Mouse (Mus musculus): ENCODE results near the gene Nek11. TPM values are rescaled to one million over a fixed set of nuclear protein-coding genes. Genes with fewer than 3 reads are reported as not detected.

Gene Nek11
- polyA plus RNA-seq, 2 experiments = 0.13 to 0.14 TPM

DNA sequence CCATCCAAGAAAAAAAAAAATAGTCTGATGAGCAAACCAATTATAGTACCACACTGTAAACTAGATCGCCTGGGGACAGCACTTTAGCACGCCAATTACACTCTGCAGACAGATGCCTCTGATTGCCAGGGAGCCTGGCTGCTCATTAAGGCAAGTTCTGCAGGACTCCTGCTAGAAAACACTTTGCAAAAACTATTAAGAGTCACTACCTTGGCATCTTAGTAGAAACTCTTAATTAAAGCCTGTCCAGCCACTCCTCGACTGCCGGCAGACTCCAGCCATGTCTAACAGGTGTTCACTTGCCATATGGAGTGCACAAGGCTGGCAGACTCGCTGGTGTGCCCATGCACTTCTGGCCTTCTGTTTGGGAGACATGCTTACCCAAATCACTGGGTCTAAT, 46.3 kb downstream of the Nek11 start:
- DNase-seq (ENCODE audit: low spot score) (no peak), ATAC-seq (ENCODE audit: low FRiP score, low read depth) (no peak)
- no peak overlapping the region for H3K9ac ChIP-seq (ENCODE audit: low read depth, low read length, severe bottlenecking)
- TF ChIP-seq POLR2A (IDR thresholded peaks at IDR 0.05; ENCODE audit: borderline replicate concordance, extremely low read depth, insufficient read depth, insufficient read length) = no peak
- no peak overlapping the region for H3K4me2 ChIP-seq (replicated peaks; ENCODE audit: low read depth, low read length, severe bottlenecking)
- no peak overlapping the region for H3K4me3 ChIP-seq (replicated peaks; ENCODE audit: low read length)
- no peaks in the 10 kb centered on the region for H3K27me3 ChIP-seq (ENCODE audit: control insufficient read depth, insufficient read depth, low read length)
- H3K4me1 ChIP-seq (ENCODE audit: control insufficient read depth, insufficient read depth, low read length) = no peaks in the 10 kb centered on the region
- no peaks in the 10 kb centered on the region for H3K36me3 ChIP-seq (ENCODE audit: control insufficient read depth, insufficient read depth, low read length)
- no peak overlapping the region for H3K27ac ChIP-seq (replicated peaks; ENCODE audit: low read depth, low read length)
- H3K9me3 ChIP-seq (ENCODE audit: control insufficient read depth, low read length) = no peaks in the 10 kb centered on the region
- 29% methylated on average over 5 of the region's 5 CpGs for WGBS

DNA sequence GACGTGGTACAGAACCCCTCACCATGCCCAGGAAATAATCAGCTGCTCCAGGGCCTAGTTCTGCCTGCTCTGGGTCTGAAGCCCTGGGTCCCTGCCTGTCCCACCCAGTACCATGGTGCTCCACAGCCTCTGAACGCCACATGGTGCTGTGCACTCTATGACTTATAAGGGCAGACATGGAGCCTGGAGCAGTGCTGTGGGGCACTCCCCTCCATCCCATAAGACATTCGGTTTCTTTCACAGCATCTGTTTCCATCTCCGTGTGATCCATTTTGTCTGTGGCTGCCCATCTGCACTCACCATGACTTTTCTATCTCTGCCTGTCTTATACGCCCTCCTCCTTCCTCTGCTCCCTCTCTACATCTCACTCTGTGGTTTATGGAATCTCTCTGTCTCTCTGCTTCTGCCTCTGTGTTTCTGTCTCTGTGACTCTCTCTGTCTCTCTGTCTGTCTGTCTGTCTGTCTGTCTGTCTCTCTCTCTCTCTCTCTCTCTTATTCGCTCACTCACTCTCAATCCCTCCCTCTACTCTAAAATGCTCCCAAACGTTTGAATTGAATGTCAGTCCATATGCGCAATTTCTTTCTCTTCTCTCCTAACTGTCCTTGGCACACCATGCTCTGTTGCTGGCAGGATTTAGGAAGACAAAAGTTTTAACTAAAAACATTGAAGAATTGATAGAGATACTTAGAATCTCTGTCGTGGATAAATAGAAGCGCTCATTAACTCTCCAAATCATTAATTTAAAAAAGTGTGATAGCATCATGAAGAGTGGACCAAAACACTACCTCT, 46.9 kb downstream of the Nek11 start:
- Histone ChIP-seq H3K9me3 (ENCODE audit: control insufficient read depth, low read length) (no peaks in the 10 kb centered on the region), H3K4me3 (replicated peaks; ENCODE audit: low read length) (no peak overlapping the region), H3K9ac (ENCODE audit: low read depth, low read length, severe bottlenecking) (no peak overlapping the region), H3K4me2 (replicated peaks; ENCODE audit: low read depth, low read length, severe bottlenecking) (no peak overlapping the region), H3K27ac (replicated peaks; ENCODE audit: low read depth, low read length) (no peak overlapping the region), H3K36me3 (ENCODE audit: control insufficient read depth, insufficient read depth, low read length) (no peaks in the 10 kb centered on the region), H3K27me3 (ENCODE audit: control insufficient read depth, insufficient read depth, low read length) (no peaks in the 10 kb centered on the region), H3K4me1 (ENCODE audit: control insufficient read depth, insufficient read depth, low read length) (no peaks in the 10 kb centered on the region)
- ATAC-seq (ENCODE audit: low FRiP score, low read depth) = no peak
- TF ChIP-seq POLR2A (IDR thresholded peaks at IDR 0.05; ENCODE audit: borderline replicate concordance, extremely low read depth, insufficient read depth, insufficient read length) = no peak
- no peak for DNase-seq (ENCODE audit: low spot score)
- WGBS = 61% methylated on average over 10 of the region's 10 CpGs

DNA sequence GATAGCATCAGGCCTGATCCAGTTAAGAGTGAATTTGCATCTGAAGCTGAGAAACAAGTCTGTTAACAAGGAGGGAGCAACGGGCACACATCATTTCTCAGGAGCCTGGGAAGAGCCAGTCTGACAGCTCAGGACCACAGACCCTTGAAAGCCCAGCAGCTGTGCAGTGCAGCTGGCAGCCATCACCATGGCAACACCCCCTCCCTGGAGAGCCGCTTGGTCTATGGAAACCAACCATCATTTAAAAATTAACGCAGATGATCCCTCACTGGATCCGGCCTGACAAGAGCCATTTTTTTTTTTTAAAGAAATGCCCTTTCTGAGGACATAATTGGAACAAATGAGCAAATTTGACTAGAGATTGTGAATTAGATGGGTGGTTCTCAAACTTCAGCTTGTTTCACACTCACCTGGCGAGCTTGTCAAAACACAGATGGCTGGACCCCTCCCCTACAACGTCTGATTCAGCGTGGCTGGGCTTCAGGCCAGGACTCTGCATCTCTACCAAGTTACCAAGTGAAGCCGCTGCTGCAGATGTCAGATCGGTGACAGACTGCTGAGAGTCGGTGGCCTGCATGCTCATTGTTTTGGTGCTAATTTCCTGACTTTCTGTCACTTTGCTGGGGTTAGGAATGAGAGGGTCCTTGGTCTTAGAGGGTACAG, 52.2 kb downstream of the Nek11 start:
- H3K27me3 ChIP-seq (ENCODE audit: control insufficient read depth, insufficient read depth, low read length) = no peaks in the 10 kb centered on the region
- WGBS = 49% methylated on average over 10 of the region's 10 CpGs
- no peak overlapping the region for H3K27ac ChIP-seq (replicated peaks; ENCODE audit: low read depth, low read length)
- H3K9me3 ChIP-seq (ENCODE audit: control insufficient read depth, low read length) = no peaks in the 10 kb centered on the region
- no peak for TF ChIP-seq POLR2A (IDR thresholded peaks at IDR 0.05; ENCODE audit: borderline replicate concordance, extremely low read depth, insufficient read depth, insufficient read length)
- no peak overlapping the region for H3K4me2 ChIP-seq (replicated peaks; ENCODE audit: low read depth, low read length, severe bottlenecking)
- ATAC-seq (ENCODE audit: low FRiP score, low read depth) (no peak), DNase-seq (ENCODE audit: low spot score) (no peak)
- H3K4me1 ChIP-seq (ENCODE audit: control insufficient read depth, insufficient read depth, low read length) = no peaks in the 10 kb centered on the region
- H3K36me3 ChIP-seq (ENCODE audit: control insufficient read depth, insufficient read depth, low read length) = no peaks in the 10 kb centered on the region
- no peak overlapping the region for H3K4me3 ChIP-seq (replicated peaks; ENCODE audit: low read length)
- H3K9ac ChIP-seq (ENCODE audit: low read depth, low read length, severe bottlenecking) = no peak overlapping the region

DNA sequence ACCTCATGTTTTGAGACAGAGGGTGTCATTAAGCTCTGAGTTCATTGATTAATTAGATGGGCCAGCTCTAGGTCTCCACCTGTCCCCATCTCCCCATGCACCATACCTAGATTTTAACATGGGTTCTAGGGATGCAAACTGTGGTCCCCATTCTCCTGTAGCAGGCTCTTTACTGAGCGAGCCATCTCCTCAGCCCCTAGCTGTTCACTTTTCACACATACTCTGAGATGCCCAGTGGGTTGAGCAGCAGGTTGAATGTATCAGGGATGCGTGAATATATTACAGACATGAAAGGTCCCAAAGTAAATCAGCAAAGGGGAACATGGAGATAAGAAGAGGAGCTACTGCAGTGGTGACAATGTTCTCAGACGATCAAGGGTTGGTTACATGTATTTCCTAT, 52.8 kb downstream of the Nek11 start:
- 81% methylated on average over 3 of the region's 3 CpGs for WGBS
- Histone ChIP-seq H3K4me2 (replicated peaks; ENCODE audit: low read depth, low read length, severe bottlenecking) (no peak overlapping the region), H3K9me3 (ENCODE audit: control insufficient read depth, low read length) (no peaks in the 10 kb centered on the region), H3K27ac (replicated peaks; ENCODE audit: low read depth, low read length) (no peak overlapping the region), H3K9ac (ENCODE audit: low read depth, low read length, severe bottlenecking) (no peak overlapping the region), H3K4me3 (replicated peaks; ENCODE audit: low read length) (no peak overlapping the region), H3K36me3 (ENCODE audit: control insufficient read depth, insufficient read depth, low read length) (no peaks in the 10 kb centered on the region), H3K27me3 (ENCODE audit: control insufficient read depth, insufficient read depth, low read length) (no peaks in the 10 kb centered on the region), H3K4me1 (ENCODE audit: control insufficient read depth, insufficient read depth, low read length) (no peaks in the 10 kb centered on the region)
- no peak for TF ChIP-seq POLR2A (IDR thresholded peaks at IDR 0.05; ENCODE audit: borderline replicate concordance, extremely low read depth, insufficient read depth, insufficient read length)
- DNase-seq (ENCODE audit: low spot score) (no peak), ATAC-seq (ENCODE audit: low FRiP score, low read depth) (no peak)

DNA sequence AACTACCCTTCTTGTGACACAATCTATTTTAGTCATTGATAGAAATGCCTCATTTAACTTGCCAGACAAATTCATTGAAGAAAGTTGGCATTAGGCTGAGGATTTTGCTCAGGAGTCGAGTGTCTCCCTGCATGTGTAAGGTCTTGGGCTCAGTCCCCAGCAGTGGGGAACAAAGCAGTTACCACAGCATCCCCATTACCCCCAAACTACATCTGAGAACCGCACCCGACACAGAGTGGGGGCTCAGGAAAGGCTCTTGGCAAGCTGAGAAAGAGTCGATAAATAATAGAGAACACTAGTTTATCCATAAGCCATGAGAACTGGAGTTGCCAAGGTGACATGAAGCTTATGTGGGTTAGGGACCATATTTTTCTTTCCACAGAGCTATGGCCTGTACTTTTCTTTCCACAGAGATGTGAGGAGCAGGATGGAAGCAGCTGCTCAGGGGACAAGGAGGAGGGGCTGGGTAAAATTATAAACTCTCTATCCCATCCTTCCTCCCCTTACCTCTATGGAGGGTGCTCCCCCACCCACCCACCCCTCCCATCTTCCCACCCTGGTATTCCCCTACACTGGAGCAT, 62.8 kb downstream of the Nek11 start:
- no peak for TF ChIP-seq POLR2A (IDR thresholded peaks at IDR 0.05; ENCODE audit: borderline replicate concordance, extremely low read depth, insufficient read depth, insufficient read length)
- no peak overlapping the region for H3K4me2 ChIP-seq (replicated peaks; ENCODE audit: low read depth, low read length, severe bottlenecking)
- 83% methylated on average over 4 of the region's 4 CpGs for WGBS

More for the DNA sequence above, 62.8 kb downstream of the Nek11 start:
- no peak overlapping the region for H3K4me3 ChIP-seq (replicated peaks; ENCODE audit: low read length)
- no peaks in the 10 kb centered on the region for H3K4me1 ChIP-seq (ENCODE audit: control insufficient read depth, insufficient read depth, low read length)
- no peaks in the 10 kb centered on the region for H3K9me3 ChIP-seq (ENCODE audit: control insufficient read depth, low read length)
- DNase-seq (ENCODE audit: low spot score) = no peak
- no peaks in the 10 kb centered on the region for H3K36me3 ChIP-seq (ENCODE audit: control insufficient read depth, insufficient read depth, low read length)
- no peaks in the 10 kb centered on the region for H3K27me3 ChIP-seq (ENCODE audit: control insufficient read depth, insufficient read depth, low read length)
- ATAC-seq (ENCODE audit: low FRiP score, low read depth) = no peak
- H3K27ac ChIP-seq (replicated peaks; ENCODE audit: low read depth, low read length) = no peak overlapping the region
- H3K9ac ChIP-seq (ENCODE audit: low read depth, low read length, severe bottlenecking) = no peak overlapping the region
